Mouse (Mus musculus): ENCODE results near the gene Gca. TPM values are rescaled to one million over a fixed set of nuclear protein-coding genes. Genes with fewer than 3 reads are reported as not detected.
"Not testable (repeated sequence)": the region's sequence is repeated elsewhere in the genome, so short reads cannot be mapped to it uniquely, and the experiment has no call there.

Gene Gca
- polyA plus RNA-seq, 1 experiment from 2014 or later, result 0.45 TPM

DNA sequence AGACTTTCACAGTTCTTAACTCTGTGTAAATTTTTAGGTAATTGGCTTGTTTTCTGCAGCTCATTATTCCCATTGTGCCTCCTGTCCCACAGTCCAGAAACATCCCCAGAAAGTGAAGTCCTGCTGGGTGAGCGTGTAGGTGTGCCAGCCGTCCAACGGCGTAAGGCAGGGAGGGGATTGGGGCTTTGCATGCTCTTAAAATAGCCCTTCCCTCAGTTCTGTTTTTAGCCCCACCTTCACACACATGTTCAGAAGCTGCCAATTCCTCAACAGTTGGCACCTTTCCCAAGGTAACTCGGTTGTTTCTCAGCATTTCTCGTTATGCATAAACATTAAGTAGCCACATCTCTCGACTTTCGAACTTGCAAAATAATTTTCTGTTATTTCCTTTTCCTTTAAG, 17.6 kb downstream of the Gca start:
- 92% methylated on average over 8 of the region's 8 CpGs for WGBS
- H3K36me3 ChIP-seq, result no peaks in the 10 kb centered on the region
- H3K27ac ChIP-seq, result no peak overlapping the region
- H3K4me1 ChIP-seq, result no peaks in the 10 kb centered on the region
- H3K9me3 ChIP-seq (replicated peaks), result no peaks in the 10 kb centered on the region
- no peaks in the 10 kb centered on the region for H3K27me3 ChIP-seq (ENCODE audit: low read depth, poor library complexity, severe bottlenecking)
- H3K4me3 ChIP-seq, result no peak overlapping the region
- DNase-seq (ENCODE audit: low spot score), result no peak

DNA sequence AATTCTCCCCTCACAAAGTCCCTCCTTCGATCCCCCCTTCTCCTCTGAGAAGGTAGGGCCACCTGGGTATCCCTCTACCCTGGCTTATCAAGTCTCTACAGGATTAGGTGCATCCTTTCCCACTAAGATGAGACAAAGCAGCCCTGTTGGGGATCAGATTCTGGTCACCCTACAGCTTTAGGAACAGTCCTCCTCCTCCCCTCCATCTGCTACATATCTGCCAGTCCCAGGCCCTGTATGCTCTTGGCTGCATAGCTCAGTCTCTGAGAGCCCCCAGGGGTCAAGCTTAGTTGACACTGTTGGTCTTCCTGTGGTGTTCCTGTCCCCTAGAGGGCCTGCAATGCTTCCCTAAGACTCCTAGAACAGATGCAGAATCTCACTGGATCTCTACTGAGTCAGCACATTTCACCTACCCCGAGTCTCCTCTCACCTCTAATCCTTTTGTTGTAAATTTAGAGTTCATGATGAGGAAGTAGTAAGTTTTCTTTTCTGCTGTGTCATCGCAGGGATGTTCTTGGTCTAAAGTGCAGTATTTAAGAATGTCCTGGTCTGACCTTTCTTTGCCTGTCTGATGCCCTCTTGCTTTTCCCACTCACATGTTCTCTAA, 21.0 kb downstream of the Gca start:
- 70% methylated on average over 3 of the region's 3 CpGs for WGBS
- Histone ChIP-seq H3K36me3 (no peaks in the 10 kb centered on the region), H3K9me3 (replicated peaks) (no peaks in the 10 kb centered on the region), H3K27me3 (ENCODE audit: low read depth, poor library complexity, severe bottlenecking) (no peaks in the 10 kb centered on the region), H3K4me1 (no peaks in the 10 kb centered on the region), H3K4me3 (no peak overlapping the region), H3K27ac (no peak overlapping the region)
- no peak for DNase-seq (ENCODE audit: low spot score)

DNA sequence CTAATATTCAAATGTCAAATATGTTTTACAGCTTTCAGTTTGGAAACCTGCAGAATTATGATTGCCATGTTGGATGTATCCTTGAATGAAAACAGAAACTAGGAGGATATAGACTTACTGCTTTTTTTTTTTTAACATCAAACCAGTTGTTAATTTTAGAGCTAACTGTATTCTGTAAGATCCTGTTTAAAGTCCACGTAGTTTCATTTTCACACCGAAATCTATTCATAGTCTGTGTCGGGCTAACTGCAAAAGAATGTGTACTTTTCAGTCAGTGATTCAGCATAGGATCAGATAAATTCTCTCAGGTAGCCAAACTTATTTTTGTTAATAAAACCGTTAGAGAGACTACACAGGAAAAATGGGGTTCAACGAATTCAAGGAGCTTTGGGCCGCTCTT, 21.8 kb downstream of the Gca start:
- WGBS, result 94% methylated on average over 6 of the region's 6 CpGs
- Histone ChIP-seq H3K4me1 (no peaks in the 10 kb centered on the region), H3K36me3 (no peaks in the 10 kb centered on the region), H3K27me3 (ENCODE audit: low read depth, poor library complexity, severe bottlenecking) (no peaks in the 10 kb centered on the region), H3K4me3 (no peak overlapping the region), H3K27ac (no peak overlapping the region), H3K9me3 (replicated peaks) (no peaks in the 10 kb centered on the region)
- DNase-seq (ENCODE audit: low spot score), result no peak

DNA sequence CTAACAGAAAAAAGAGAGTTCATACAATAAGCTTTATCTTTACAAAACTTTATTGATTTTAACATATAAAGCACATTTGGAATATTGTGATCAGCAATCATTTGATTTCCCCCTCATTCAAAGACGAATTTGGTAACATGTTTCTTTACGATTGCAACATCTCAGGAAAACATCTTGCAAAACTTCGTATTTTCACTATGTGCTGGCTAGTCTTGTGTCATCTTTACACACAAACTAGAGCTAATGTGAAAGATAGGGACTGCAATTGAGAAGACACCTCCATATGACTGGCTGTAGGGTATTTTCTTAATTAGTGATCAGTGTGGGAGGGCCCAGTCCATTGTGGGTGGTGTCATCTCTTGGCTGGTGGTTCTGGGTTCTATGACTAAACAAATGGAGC, 42.2 kb downstream of the Gca start:
- Histone ChIP-seq H3K9me3 (replicated peaks) (no peaks in the 10 kb centered on the region), H3K4me3 (no peak overlapping the region), H3K36me3 (no peaks in the 10 kb centered on the region), H3K27me3 (ENCODE audit: low read depth, poor library complexity, severe bottlenecking) (no peaks in the 10 kb centered on the region), H3K27ac (no peak overlapping the region), H3K4me1 (no peaks in the 10 kb centered on the region)
- 91% methylated on average over 3 of the region's 3 CpGs for WGBS
- no peak for DNase-seq (ENCODE audit: low spot score)

DNA sequence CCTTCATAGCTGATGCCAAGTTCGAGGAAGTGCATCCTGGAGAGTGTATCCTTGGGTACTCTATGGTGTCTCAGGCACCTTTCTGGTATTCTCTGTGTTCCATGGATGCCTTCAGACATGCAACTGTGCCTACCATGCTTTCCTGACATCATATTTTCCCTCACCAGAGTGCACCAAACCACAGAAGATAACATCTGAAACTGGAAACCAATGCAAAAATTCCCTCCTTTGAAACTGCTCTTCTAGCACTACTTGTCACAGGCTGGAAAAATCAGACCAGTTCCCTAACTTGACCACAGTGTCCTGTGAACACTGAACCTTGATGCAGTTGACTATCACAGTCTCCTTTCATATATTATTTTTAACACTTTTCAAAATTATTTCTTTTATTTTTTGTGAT, 45.5 kb downstream of the Gca start:
- Histone ChIP-seq H3K4me3 (no peak overlapping the region), H3K36me3 (no peaks in the 10 kb centered on the region), H3K9me3 (replicated peaks) (no peaks in the 10 kb centered on the region), H3K27ac (no peak overlapping the region), H3K4me1 (no peaks in the 10 kb centered on the region), H3K27me3 (ENCODE audit: low read depth, poor library complexity, severe bottlenecking) (no peaks in the 10 kb centered on the region)
- WGBS, result 83% methylated on average over 1 of the region's 1 CpGs
- no peak for DNase-seq (ENCODE audit: low spot score)

DNA sequence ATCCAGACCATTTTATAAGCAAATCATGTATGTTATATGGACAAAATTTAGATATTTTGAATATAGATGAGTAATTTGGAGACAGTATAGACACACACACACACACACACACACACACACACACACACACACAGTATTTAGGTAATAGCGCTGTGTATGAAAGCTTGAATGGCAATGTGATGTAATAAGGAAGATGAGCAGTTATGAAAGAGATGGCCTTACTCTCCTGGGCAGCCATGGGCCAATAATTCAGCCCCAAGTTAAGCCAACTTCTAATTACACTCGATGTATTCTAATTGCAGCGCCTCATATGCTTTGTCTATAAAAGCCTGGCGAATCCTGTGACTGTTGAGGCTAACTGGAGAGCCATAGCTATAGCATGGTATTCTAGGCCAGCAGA, 50.3 kb downstream of the Gca start:
- H3K4me3 ChIP-seq; H3K9me3 ChIP-seq (replicated peaks); H3K4me1 ChIP-seq; H3K27ac ChIP-seq; H3K27me3 ChIP-seq (ENCODE audit: low read depth, poor library complexity, severe bottlenecking); DNase-seq (ENCODE audit: low spot score); H3K36me3 ChIP-seq: not testable (repeated sequence)
- 90% methylated on average over 4 of the region's 4 CpGs for WGBS

DNA sequence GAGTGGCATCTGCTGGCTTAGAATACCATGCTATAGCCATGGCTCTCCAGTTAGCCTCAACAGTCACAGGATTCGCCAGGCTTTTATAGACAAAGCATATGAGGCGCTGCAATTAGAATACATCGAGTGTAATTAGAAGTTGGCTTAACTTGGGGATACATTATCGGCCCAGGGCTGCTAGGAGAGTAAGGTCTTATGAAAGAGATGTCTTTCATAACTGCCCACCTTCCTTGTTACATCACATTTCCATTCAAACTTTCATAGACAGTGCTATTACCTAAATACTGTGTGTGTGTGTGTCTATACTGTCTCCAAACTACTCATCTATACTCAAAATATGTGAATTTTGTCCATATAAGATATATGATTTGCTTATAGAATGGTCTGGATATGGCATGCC, 51.2 kb downstream of the Gca start:
- DNase-seq (ENCODE audit: low spot score), result no peak
- H3K27me3 ChIP-seq (ENCODE audit: low read depth, poor library complexity, severe bottlenecking), result no peaks in the 10 kb centered on the region
- WGBS, result 94% methylated on average over 4 of the region's 4 CpGs
- no peak overlapping the region for H3K27ac ChIP-seq
- H3K9me3 ChIP-seq (replicated peaks), result no peaks in the 10 kb centered on the region
- H3K36me3 ChIP-seq, result no peaks in the 10 kb centered on the region
- no peaks in the 10 kb centered on the region for H3K4me1 ChIP-seq
- H3K4me3 ChIP-seq, result no peak overlapping the region

DNA sequence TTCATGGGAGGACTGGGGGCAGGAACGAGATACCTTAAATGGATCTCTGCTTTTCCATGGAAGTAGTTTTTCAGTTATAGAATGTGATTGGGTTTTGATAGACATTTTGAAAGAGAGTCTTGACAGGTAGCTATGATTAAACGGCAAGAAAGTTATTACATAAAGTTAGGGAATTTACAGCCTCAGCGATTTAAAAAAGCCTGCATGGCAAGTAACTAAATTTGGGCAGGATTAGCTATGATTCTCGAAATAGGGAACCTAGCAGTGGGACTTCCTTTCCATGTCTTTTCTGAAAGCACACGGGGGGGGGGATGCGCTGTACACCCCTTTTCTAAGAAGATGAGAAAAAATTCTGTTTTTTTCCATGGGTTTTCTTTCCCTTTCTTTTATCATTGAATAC, 53.2 kb downstream of the Gca start:
- Histone ChIP-seq H3K36me3 (no peaks in the 10 kb centered on the region), H3K27ac (no peak overlapping the region), H3K9me3 (replicated peaks) (no peaks in the 10 kb centered on the region), H3K4me1 (no peaks in the 10 kb centered on the region), H3K27me3 (ENCODE audit: low read depth, poor library complexity, severe bottlenecking) (no peaks in the 10 kb centered on the region), H3K4me3 (no peak overlapping the region)
- no peak for DNase-seq (ENCODE audit: low spot score)
- 92% methylated on average over 6 of the region's 6 CpGs for WGBS

DNA sequence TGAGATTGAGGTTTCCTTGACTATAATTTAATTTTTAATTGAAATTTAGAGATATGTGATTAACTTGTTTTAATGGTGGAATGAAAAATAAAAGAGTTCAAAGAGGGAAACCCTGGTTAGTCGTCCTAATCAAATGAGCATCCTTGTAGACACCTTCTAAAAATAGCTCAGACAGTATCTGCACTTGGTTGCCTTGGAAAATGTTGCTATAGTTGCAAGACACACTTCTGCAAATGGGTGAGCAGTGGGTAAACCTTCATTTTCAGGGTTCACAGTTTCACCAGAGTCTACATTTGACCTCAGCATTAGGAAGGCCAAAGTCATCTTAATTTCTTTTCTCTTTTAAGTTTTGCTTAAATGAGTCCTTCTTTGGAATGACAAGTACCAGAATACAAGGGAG, 54.3 kb downstream of the Gca start:
- Histone ChIP-seq H3K4me3 (no peak overlapping the region), H3K4me1 (no peaks in the 10 kb centered on the region), H3K27me3 (ENCODE audit: low read depth, poor library complexity, severe bottlenecking) (no peaks in the 10 kb centered on the region), H3K27ac (no peak overlapping the region), H3K36me3 (no peaks in the 10 kb centered on the region), H3K9me3 (replicated peaks) (no peaks in the 10 kb centered on the region)
- DNase-seq (ENCODE audit: low spot score), result no peak
- WGBS, result 62% methylated on average over 1 of the region's 1 CpGs

DNA sequence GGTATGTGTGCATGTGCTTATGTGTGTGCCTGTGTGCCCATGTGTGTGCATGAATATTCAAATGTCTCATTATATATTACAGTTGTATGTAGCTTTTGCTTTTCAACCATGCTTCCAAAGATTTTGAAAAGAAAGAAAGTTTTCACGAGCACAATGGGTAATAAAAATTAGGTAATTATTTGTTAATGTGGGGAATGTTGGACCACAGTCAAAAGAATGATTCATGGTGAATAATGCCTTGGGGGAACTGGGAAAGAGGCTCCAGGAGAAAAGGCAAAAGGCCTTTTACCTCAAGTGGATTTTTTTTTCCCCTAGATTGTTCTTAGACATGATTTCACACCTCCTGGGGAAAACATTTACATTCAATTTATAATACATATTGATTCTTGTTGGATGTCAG, 61.9 kb downstream of the Gca start:
- no peaks in the 10 kb centered on the region for H3K36me3 ChIP-seq
- no peak overlapping the region for H3K27ac ChIP-seq
- no peaks in the 10 kb centered on the region for H3K4me1 ChIP-seq
- H3K9me3 ChIP-seq (replicated peaks), result no peaks in the 10 kb centered on the region
- H3K4me3 ChIP-seq, result no peak overlapping the region
- H3K27me3 ChIP-seq (ENCODE audit: low read depth, poor library complexity, severe bottlenecking), result no peaks in the 10 kb centered on the region
- DNase-seq (ENCODE audit: low spot score), result no peak
- WGBS, result 72% methylated on average over 1 of the region's 1 CpGs

DNA sequence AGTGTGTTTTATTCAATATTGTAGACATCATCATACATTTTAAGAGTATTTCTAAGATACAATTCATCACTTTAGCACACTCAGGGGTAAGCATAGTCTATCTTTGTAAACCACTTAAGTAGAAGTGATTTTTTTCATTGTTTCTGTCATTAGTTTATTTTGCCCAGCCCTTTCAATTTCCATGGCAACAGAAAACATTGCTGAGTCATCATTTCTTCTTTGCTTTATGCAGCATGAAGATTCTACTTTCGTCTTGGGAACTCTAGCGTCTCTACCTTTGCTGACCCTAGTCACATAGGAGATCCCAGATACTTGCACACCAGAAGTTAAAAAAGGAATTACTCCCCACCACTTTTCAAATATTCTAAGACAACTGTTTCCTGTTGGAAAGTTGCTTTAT, 63.6 kb downstream of the Gca start:
- H3K4me1 ChIP-seq, result no peaks in the 10 kb centered on the region
- H3K36me3 ChIP-seq, result no peaks in the 10 kb centered on the region
- WGBS, result 92% methylated on average over 2 of the region's 2 CpGs
- H3K9me3 ChIP-seq (replicated peaks), result no peaks in the 10 kb centered on the region
- H3K27ac ChIP-seq, result no peak overlapping the region
- H3K27me3 ChIP-seq (ENCODE audit: low read depth, poor library complexity, severe bottlenecking), result no peaks in the 10 kb centered on the region
- no peak overlapping the region for H3K4me3 ChIP-seq
- DNase-seq (ENCODE audit: low spot score), result no peak

DNA sequence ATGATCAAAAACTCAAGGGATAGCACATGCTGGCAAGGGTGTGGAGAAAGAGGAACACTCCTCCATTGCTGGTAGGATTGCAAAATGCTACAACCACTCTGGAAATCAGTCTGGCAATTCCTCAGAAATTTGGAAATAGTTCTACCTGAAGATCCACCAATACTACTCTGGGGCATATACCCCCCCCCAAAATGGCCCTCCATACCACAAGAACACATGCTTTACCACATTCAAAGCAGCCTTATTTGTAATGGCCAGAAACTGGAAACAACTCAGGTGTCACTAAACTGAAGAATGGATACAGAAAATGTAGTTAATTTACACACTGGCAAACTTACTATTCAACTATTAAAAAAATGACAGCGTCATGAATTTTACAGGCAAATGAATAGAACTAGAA, 66.6 kb downstream of the Gca start:
- no peaks in the 10 kb centered on the region for H3K9me3 ChIP-seq (replicated peaks)
- no peak for DNase-seq (ENCODE audit: low spot score)
- H3K36me3 ChIP-seq, result no peaks in the 10 kb centered on the region
- H3K4me1 ChIP-seq, result no peaks in the 10 kb centered on the region
- H3K4me3 ChIP-seq, result no peak overlapping the region
- 69% methylated on average over 1 of the region's 1 CpGs for WGBS
- no peak overlapping the region for H3K27ac ChIP-seq
- no peaks in the 10 kb centered on the region for H3K27me3 ChIP-seq (ENCODE audit: low read depth, poor library complexity, severe bottlenecking)

DNA sequence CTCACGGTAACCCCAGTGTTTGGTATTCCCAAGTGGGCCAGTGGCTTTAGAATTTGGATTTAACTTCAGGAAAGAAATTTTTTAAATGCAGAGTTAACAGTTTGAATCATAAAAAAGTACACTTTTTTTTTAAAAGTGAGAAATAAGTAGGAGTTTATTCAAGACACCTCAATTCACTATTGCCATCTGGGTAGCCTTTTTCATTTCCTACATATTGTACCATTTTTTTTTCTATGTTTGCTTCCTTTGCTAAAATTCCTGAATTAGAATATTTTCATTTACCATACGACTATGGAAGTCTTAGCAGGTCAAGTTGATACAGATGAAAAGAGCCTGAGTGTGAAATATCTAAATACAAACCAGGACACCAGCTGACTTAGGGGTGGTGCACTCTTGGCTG, 79.0 kb downstream of the Gca start:
- Histone ChIP-seq H3K36me3 (no peaks in the 10 kb centered on the region), H3K4me1 (no peaks in the 10 kb centered on the region), H3K9me3 (replicated peaks) (no peaks in the 10 kb centered on the region), H3K27me3 (ENCODE audit: low read depth, poor library complexity, severe bottlenecking) (no peaks in the 10 kb centered on the region), H3K27ac (no peak overlapping the region), H3K4me3 (no peak overlapping the region)
- DNase-seq (ENCODE audit: low spot score), result no peak
- 86% methylated on average over 2 of the region's 2 CpGs for WGBS

All from limb, embryonic 10.5 days (tissue).